Mouse (Mus musculus) adrenal gland, postnatal 14 days (tissue): Measurements from ENCODE around the gene Arhgap18. TPM values are rescaled to one million over a fixed set of nuclear protein-coding genes. Genes with fewer than 3 reads are reported as not detected.
"Not testable (repeated sequence)": the region's sequence is repeated elsewhere in the genome, so short reads cannot be mapped to it uniquely, and the experiment has no call there.

ENCODE experiments used
- DNase-seq: peaks from one replicate; pipeline ENCODE4 v3.0.0; 2021; ENCODE audit warnings: mixed read lengths
- total RNA-seq: library from RNA; stranded (reverse); gene quantifications from 2 replicates; pipeline ENCODE4 v1.2.3, GENCODE M21; 2021

Arhgap18 gene
- total RNA-seq, 1 experiment from 2014 or later = 35.8 TPM

- DNase-seq = no peak
Measured at GRCm38 (mm10) chr10:26911176-26911575, 158.0 kb downstream of the Arhgap18 start.

DNA sequence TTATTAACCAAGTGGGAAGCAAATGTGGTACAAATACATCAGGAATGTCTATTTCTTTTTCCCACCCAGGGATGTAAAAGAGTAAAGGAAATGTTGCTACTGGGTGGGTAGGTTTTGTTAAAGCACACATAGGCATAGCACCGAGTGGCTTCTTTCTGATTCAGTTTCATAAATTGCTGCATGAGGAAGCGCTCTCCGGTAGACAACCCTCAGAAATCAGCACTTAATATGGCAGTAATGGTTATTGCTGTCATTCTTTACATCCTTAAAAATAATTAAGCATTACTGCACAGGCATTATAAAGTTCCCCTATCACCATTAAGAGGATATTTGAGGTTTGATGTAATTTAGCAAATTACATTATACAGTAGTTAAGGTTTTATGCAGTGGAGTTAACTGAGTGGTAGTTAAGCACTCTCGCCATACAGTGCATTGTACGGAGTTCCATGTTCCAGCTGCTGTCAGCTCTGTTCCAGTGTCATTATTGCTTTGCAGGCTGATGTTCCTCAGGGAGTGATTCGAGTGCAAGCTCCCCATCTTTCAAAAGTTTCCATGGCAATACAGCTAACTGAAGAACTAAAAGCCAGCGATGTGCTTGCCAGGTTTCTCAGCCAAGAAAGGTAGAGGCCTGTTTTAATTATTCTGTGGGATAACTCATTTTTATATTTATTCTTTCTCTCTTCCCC is 159.0 kb downstream of the Arhgap18 start:
- no peak for DNase-seq

GRCm38 (mm10) chr10:26912807-26913206 is 159.6 kb downstream of the Arhgap18 start:
- no peak for DNase-seq

- DNase-seq = peak; percentile 53
Measured at GRCm38 (mm10) chr10:26919307-26919977, 166.2 kb downstream of the Arhgap18 start.

GRCm38 (mm10) chr10:26920383-26920979 is 167.3 kb downstream of the Arhgap18 start:
- DNase-seq = no peak

DNA sequence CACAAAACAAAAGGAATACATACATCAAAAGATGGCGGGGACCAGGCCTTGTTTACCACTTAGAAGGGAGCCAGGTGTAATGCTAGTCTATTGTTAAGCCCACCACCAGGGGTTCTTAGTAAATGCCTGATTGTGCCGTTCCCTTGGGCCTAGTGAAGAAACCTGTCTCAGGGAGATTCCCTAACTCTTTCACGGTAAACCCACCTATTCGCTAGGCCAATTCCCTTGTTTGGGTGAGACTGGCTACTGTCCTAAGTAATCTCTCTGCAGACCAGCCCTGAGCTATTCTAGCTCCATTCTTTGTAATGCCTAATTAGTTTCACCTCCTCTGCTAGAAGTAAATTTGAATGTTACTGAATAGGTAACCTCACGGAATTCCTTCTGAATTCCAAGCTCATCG is 182.8 kb downstream of the Arhgap18 start:
- not testable (repeated sequence) for DNase-seq

DNA sequence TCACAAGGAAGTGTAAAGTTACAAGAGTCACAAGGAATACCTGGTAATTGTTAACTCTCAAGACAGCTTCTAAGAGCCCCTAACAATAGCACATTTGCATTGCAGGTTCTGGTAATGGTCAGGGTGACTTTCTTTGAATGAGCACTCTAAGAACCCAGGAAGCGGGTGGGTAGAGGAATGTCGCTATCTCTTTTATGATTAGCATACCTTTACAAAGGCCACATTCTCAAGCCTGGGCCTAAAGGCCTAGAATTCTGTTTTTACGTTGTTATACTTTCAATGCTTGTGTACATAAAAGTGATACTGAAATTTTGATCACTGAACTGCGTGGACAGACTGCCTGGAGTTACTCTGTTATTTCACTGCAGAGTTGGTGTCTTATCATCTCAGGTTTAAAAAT is 185.2 kb downstream of the Arhgap18 start:
- not testable (repeated sequence) for DNase-seq

- DNase-seq = no peak
Measured at GRCm38 (mm10) chr10:26939549-26939948, 186.3 kb downstream of the Arhgap18 start.

GRCm38 (mm10) chr10:26948331-26948730 is 195.1 kb downstream of the Arhgap18 start:
- DNase-seq = no peak

GRCm38 (mm10) chr10:26949667-26950066 is 196.4 kb downstream of the Arhgap18 start:
- no peak for DNase-seq

- DNase-seq = no peak
Measured at GRCm38 (mm10) chr10:26950448-26950847, 197.2 kb downstream of the Arhgap18 start.

DNA sequence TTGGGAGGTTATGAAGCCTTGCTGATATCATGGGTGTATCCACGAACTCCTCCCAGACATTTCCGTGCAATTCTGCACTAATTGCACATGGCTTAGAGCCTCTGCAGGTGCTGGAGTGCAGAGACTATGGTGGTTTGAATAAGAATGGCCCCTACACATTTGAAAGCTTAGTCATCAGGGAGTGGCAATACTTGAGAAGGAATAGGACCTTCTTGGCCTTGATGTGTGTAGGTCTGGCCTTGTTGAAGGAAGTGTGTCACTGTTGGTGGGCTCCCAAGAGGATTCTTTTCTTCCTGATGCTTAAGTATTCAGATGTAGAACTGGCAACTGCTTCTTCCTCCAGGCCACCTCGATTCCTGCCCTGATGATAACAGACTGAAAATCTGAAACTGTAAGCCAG is 205.3 kb downstream of the Arhgap18 start:
- DNase-seq = no peak
